Mouse (Mus musculus) neural tube, embryonic 11.5 days (tissue): ENCODE data around the gene Rptn. TPM values are rescaled to one million over a fixed set of nuclear protein-coding genes. Genes with fewer than 3 reads are reported as not detected.
A peak's percentile ranks its signal among the peaks of the same experiment; 100 is the strongest.
"Not testable (repeated sequence)": the region's sequence is repeated elsewhere in the genome, so short reads cannot be mapped to it uniquely, and the experiment has no call there.

Experiments used
- ATAC-seq: fragments of 200-750 bp; cut with Nextera tagmentation; 2 replicates; pipeline ENCODE4 v1.8.0; 2017; ENCODE audit warnings: moderate number of reproducible peaks, mild to moderate bottlenecking, moderate TSS enrichment, moderate library complexity; ENCODE audit not compliant: insufficient read depth, low FRiP score, low TSS enrichment
- DNase-seq: peaks from one replicate; pipeline ENCODE4 v3.0.0-alpha.2; 2015; ENCODE audit warnings: low spot score
- H3K27ac ChIP-seq: fragments of 300-500 bp; sonication (generic); 2 replicates; pipeline ENCODE4 v1.5.1; 2014; ENCODE audit warnings: low read depth, mild to moderate bottlenecking, low read length
- H3K27me3 ChIP-seq: fragments of 300-500 bp; sonication (generic); 2 replicates; pipeline ENCODE4 v1.6.1; 2014; ENCODE audit warnings: mild to moderate bottlenecking, low read length, mixed read lengths; ENCODE audit not compliant: control insufficient read depth, insufficient read depth
- H3K36me3 ChIP-seq: fragments of 300-500 bp; sonication (generic); 2 replicates; pipeline ENCODE4 v1.6.1; 2014; ENCODE audit warnings: mild to moderate bottlenecking, low read length, moderate library complexity, mixed read lengths; ENCODE audit not compliant: control insufficient read depth, insufficient read depth
- H3K4me1 ChIP-seq: fragments of 300-500 bp; sonication (generic); 2 replicates; pipeline ENCODE4 v1.6.1; 2014; ENCODE audit warnings: low read length, mixed read lengths; ENCODE audit not compliant: control insufficient read depth, insufficient read depth
- H3K4me2 ChIP-seq: fragments of 300-500 bp; sonication (generic); 2 replicates; pipeline ENCODE4 v1.6.1; 2014; ENCODE audit warnings: low read depth, mild to moderate bottlenecking, moderate library complexity
- H3K4me3 ChIP-seq: fragments of 300-500 bp; sonication (generic); 2 replicates; pipeline ENCODE4 v1.5.1; 2014; ENCODE audit warnings: low read depth, low read length
- H3K9ac ChIP-seq: fragments of 300-500 bp; sonication (generic); 2 replicates; pipeline ENCODE4 v1.6.1; 2014; ENCODE audit warnings: mild to moderate bottlenecking, low read length
- H3K9me3 ChIP-seq: fragments of 300-500 bp; sonication (generic); 2 replicates; pipeline ENCODE4 v1.6.1; 2016; ENCODE audit warnings: low read length; ENCODE audit not compliant: control insufficient read depth
- WGBS: fragments of 180-500 bp; shearing (Covaris S2); extraction: QIAGEN DNeasy Blood & Tissue Kit; methylation state at CpG from one replicate; pipeline ENCODE4 v1.1.7; 2014; 5-methylcytosine and 5-hydroxymethylcytosine counted together
- microRNA-seq: library from miRNA; unstranded; fragments of <30 nt; microRNA quantifications from one replicate; pipeline ENCODE4, GENCODE M21; 2016
- polyA plus RNA-seq: library from polyadenylated mRNA; unstranded; fragments of >200 nt; fragmentation: Nextera tagmentation; extraction: Ambion mirVana; gene quantifications from 2 replicates; pipeline ENCODE4 v1.2.1, GENCODE M21; 2014

Rptn gene
- polyA plus RNA-seq, 1 experiment from 2014 or later: not detected

- H3K9me3 ChIP-seq: no peaks in the 10 kb centered on the region
- H3K36me3 ChIP-seq: no peaks in the 10 kb centered on the region
- no peak overlapping the region for H3K27ac ChIP-seq
- H3K4me2 ChIP-seq: peak overlapping the region; percentile 86
- peak overlapping the region; percentile 55 for H3K9ac ChIP-seq
- H3K27me3 ChIP-seq: peaks cover 33% of the 10 kb centered on the region
- ATAC-seq (no peak; the same call in 1 of the 2 replicates), DNase-seq (peak; percentile 53)
- under 1% methylated on average over 36 of the region's 36 CpGs for WGBS
- H3K4me3 ChIP-seq: peak overlapping the region; percentile 39
- H3K4me1 ChIP-seq: peaks cover 5% of the 10 kb centered on the region; the same call in 1 of the 2 replicates
Observed at GRCm38 (mm10) chr3:93445165-93445705, 51.7 kb downstream of the Rptn start.

- Histone ChIP-seq H3K9ac (peak overlapping the region; percentile 44), H3K27me3 (peaks cover 33% of the 10 kb centered on the region), H3K36me3 (no peaks in the 10 kb centered on the region), H3K4me3 (peak overlapping the region; percentile 39), H3K9me3 (no peaks in the 10 kb centered on the region), H3K4me2 (peak overlapping the region; percentile 86), H3K4me1 (peaks cover 5% of the 10 kb centered on the region; the same call in 1 of the 2 replicates), H3K27ac (no peak overlapping the region)
- 1% methylated on average over 54 of the region's 54 CpGs for WGBS
- ATAC-seq (no peak), DNase-seq (peak; percentile 72)
Observed at GRCm38 (mm10) chr3:93446128-93446755, 52.7 kb downstream of the Rptn start.

- Histone ChIP-seq H3K27me3 (peaks cover 33% of the 10 kb centered on the region), H3K4me2 (peak overlapping the region; percentile 86), H3K9ac (peak overlapping the region; percentile 44), H3K4me3 (peak overlapping the region; percentile 39)
- H3K36me3 ChIP-seq, ATAC-seq, H3K9me3 ChIP-seq, DNase-seq, H3K27ac ChIP-seq, H3K4me1 ChIP-seq: not testable (repeated sequence)
- WGBS: under 1% methylated on average over 32 of the region's 32 CpGs
Observed at GRCm38 (mm10) chr3:93446756-93447137, 53.2 kb downstream of the Rptn start.

GRCm38 (mm10) chr3:93447138-93447841, 53.8 kb downstream of the Rptn start:
- Histone ChIP-seq H3K9ac (peak overlapping the region; percentile 44), H3K4me2 (peak overlapping the region; percentile 86), H3K27ac (no peak overlapping the region), H3K4me1 (peaks cover 5% of the 10 kb centered on the region; the same call in 1 of the 2 replicates), H3K27me3 (peaks cover 31% of the 10 kb centered on the region), H3K4me3 (peak overlapping the region; percentile 39), H3K36me3 (no peaks in the 10 kb centered on the region), H3K9me3 (no peaks in the 10 kb centered on the region)
- ATAC-seq (peak; percentile 42), DNase-seq (peak; percentile 80)
- under 1% methylated on average over 59 of the region's 59 CpGs for WGBS

Small RNAs within 50 kb of the gene (microRNA-seq; reads per million reads assigned to microRNA genes)
- not detected for gene Gm22752
- gene Gm44353: not detected

Other genes with a start within 250 kb of the Rptn start
- not detected in 2 replicates for gene Crnn, start 248.9 kb upstream of the Rptn start, polyA plus RNA-seq
- gene Flg2, start 196.4 kb upstream of the Rptn start, polyA plus RNA-seq: not detected in 2 replicates
- not detected in 2 replicates for gene Flg, start 120.2 kb upstream of the Rptn start, polyA plus RNA-seq
- gene Hrnr, start 74.0 kb upstream of the Rptn start, polyA plus RNA-seq: not detected in 2 replicates
- 1.1 TPM in 2 replicates for gene Tchh, start 48.6 kb downstream of the Rptn start, polyA plus RNA-seq
- gene Tchhl1, start 75.1 kb downstream of the Rptn start, polyA plus RNA-seq: not detected in 2 replicates
- gene S100a11, start 126.8 kb downstream of the Rptn start, polyA plus RNA-seq: 282 and 313 TPM in 2 replicates
- gene S100a10, start 161.4 kb downstream of the Rptn start, polyA plus RNA-seq: 202 and 203 TPM in 2 replicates